Mouse (Mus musculus): ENCODE data around the gene Tpst1. TPM values are rescaled to one million over a fixed set of nuclear protein-coding genes. Genes with fewer than 3 reads are reported as not detected.

The Tpst1 gene
- polyA plus RNA-seq, 1 experiment from 2014 or later, result 28.7 TPM

DNA sequence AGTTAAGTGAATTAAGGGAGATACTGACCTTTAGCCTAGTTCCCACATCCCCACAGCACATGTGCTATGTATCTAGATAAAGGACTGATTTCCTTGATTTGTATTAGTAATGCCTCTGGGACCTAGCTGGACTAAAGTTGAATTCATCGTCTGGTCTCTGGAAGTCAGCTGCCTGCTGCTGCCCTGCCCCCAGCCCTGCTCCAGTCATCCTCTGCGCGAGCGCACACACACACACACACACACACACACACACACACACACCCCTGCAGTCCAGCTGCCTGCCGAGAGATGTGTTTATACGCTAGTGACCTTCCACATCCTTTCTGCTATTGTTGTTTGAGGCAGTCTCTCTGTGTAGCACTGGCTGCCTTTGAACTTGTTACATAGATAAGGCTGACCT lies 47.8 kb downstream of the Tpst1 start:
- Histone ChIP-seq H3K4me3 (ENCODE audit: low read depth, low read length) (no peak overlapping the region), H3K9ac (ENCODE audit: low read depth, low read length) (no peak overlapping the region), H3K27me3 (replicated peaks; ENCODE audit: control insufficient read depth, insufficient read depth, low read length) (no peaks in the 10 kb centered on the region), H3K4me2 (replicated peaks; ENCODE audit: low read depth) (no peak overlapping the region), H3K27ac (ENCODE audit: low read depth, low read length) (no peak overlapping the region), H3K9me3 (ENCODE audit: control insufficient read depth) (no peaks in the 10 kb centered on the region), H3K4me1 (replicated peaks; ENCODE audit: control insufficient read depth, insufficient read depth, low read length) (no peaks in the 10 kb centered on the region), H3K36me3 (ENCODE audit: control insufficient read depth, insufficient read depth) (no peaks in the 10 kb centered on the region)
- ATAC-seq, result peak; percentile 53
- 45% methylated on average over 6 of the region's 6 CpGs for WGBS
- no peak for TF ChIP-seq CTCF (IDR thresholded peaks at IDR 0.05; ENCODE audit: low read depth)

- Histone ChIP-seq H3K27me3 (replicated peaks; ENCODE audit: control insufficient read depth, insufficient read depth, low read length) (no peaks in the 10 kb centered on the region), H3K4me2 (replicated peaks; ENCODE audit: low read depth) (no peak overlapping the region), H3K9me3 (ENCODE audit: control insufficient read depth) (no peaks in the 10 kb centered on the region), H3K4me1 (replicated peaks; ENCODE audit: control insufficient read depth, insufficient read depth, low read length) (no peaks in the 10 kb centered on the region), H3K4me3 (ENCODE audit: low read depth, low read length) (no peak overlapping the region), H3K9ac (ENCODE audit: low read depth, low read length) (no peak overlapping the region), H3K36me3 (ENCODE audit: control insufficient read depth, insufficient read depth) (no peaks in the 10 kb centered on the region), H3K27ac (ENCODE audit: low read depth, low read length) (no peak overlapping the region)
- 76% methylated on average over 2 of the region's 2 CpGs for WGBS
- no peak for TF ChIP-seq CTCF (IDR thresholded peaks at IDR 0.05; ENCODE audit: low read depth)
- ATAC-seq, result no peak
Measured at GRCm38 (mm10) chr5:130122355-130122754, 49.2 kb downstream of the Tpst1 start.

- no peak overlapping the region for H3K27ac ChIP-seq (ENCODE audit: low read depth, low read length)
Measured at GRCm38 (mm10) chr5:130124271-130124670, 51.1 kb downstream of the Tpst1 start.

GRCm38 (mm10) chr5:130128686-130129523 lies 55.8 kb downstream of the Tpst1 start:
- H3K27ac ChIP-seq (ENCODE audit: low read depth, low read length), result no peak overlapping the region
- WGBS, result 73% methylated on average over 10 of the region's 11 CpGs
- H3K27me3 ChIP-seq (replicated peaks; ENCODE audit: control insufficient read depth, insufficient read depth, low read length), result no peaks in the 10 kb centered on the region
- H3K4me1 ChIP-seq (replicated peaks; ENCODE audit: control insufficient read depth, insufficient read depth, low read length), result no peaks in the 10 kb centered on the region
- H3K9ac ChIP-seq (ENCODE audit: low read depth, low read length), result no peak overlapping the region
- no peaks in the 10 kb centered on the region for H3K9me3 ChIP-seq (ENCODE audit: control insufficient read depth)
- TF ChIP-seq CTCF (IDR thresholded peaks at IDR 0.05; ENCODE audit: low read depth), result no peak
- H3K36me3 ChIP-seq (ENCODE audit: control insufficient read depth, insufficient read depth), result no peaks in the 10 kb centered on the region
- H3K4me2 ChIP-seq (replicated peaks; ENCODE audit: low read depth), result no peak overlapping the region
- no peak for ATAC-seq
- no peak overlapping the region for H3K4me3 ChIP-seq (ENCODE audit: low read depth, low read length)

More at GRCm38 (mm10) chr5:130124271-130124670, 51.1 kb downstream of the Tpst1 start:
- H3K4me3 ChIP-seq (ENCODE audit: low read depth, low read length), result no peak overlapping the region
- H3K36me3 ChIP-seq (ENCODE audit: control insufficient read depth, insufficient read depth), result no peaks in the 10 kb centered on the region
- no peak overlapping the region for H3K4me2 ChIP-seq (replicated peaks; ENCODE audit: low read depth)
- 74% methylated on average over 5 of the region's 5 CpGs for WGBS
- ATAC-seq, result no peak
- H3K4me1 ChIP-seq (replicated peaks; ENCODE audit: control insufficient read depth, insufficient read depth, low read length), result no peaks in the 10 kb centered on the region
- no peak overlapping the region for H3K9ac ChIP-seq (ENCODE audit: low read depth, low read length)
- H3K27me3 ChIP-seq (replicated peaks; ENCODE audit: control insufficient read depth, insufficient read depth, low read length), result no peaks in the 10 kb centered on the region
- TF ChIP-seq CTCF (IDR thresholded peaks at IDR 0.05; ENCODE audit: low read depth), result no peak
- no peaks in the 10 kb centered on the region for H3K9me3 ChIP-seq (ENCODE audit: control insufficient read depth)

GRCm38 (mm10) chr5:130129524-130129793 lies 56.3 kb downstream of the Tpst1 start:
- no peak for ATAC-seq
- H3K9me3 ChIP-seq (ENCODE audit: control insufficient read depth), result no peaks in the 10 kb centered on the region
- H3K27ac ChIP-seq (ENCODE audit: low read depth, low read length), result no peak overlapping the region
- no peak overlapping the region for H3K9ac ChIP-seq (ENCODE audit: low read depth, low read length)
- no peaks in the 10 kb centered on the region for H3K36me3 ChIP-seq (ENCODE audit: control insufficient read depth, insufficient read depth)
- no peak overlapping the region for H3K4me2 ChIP-seq (replicated peaks; ENCODE audit: low read depth)
- no peak for TF ChIP-seq CTCF (IDR thresholded peaks at IDR 0.05; ENCODE audit: low read depth)
- H3K4me3 ChIP-seq (ENCODE audit: low read depth, low read length), result no peak overlapping the region
- WGBS, result 86% methylated on average over 5 of the region's 5 CpGs
- no peaks in the 10 kb centered on the region for H3K4me1 ChIP-seq (replicated peaks; ENCODE audit: control insufficient read depth, insufficient read depth, low read length)
- no peaks in the 10 kb centered on the region for H3K27me3 ChIP-seq (replicated peaks; ENCODE audit: control insufficient read depth, insufficient read depth, low read length)

- no peaks in the 10 kb centered on the region for H3K4me1 ChIP-seq (replicated peaks; ENCODE audit: control insufficient read depth, insufficient read depth, low read length)
- no peak for TF ChIP-seq CTCF (IDR thresholded peaks at IDR 0.05; ENCODE audit: low read depth)
- no peak overlapping the region for H3K9ac ChIP-seq (ENCODE audit: low read depth, low read length)
- H3K36me3 ChIP-seq (ENCODE audit: control insufficient read depth, insufficient read depth), result no peaks in the 10 kb centered on the region
- H3K4me3 ChIP-seq (ENCODE audit: low read depth, low read length), result no peak overlapping the region
- H3K27ac ChIP-seq (ENCODE audit: low read depth, low read length), result no peak overlapping the region
- no peaks in the 10 kb centered on the region for H3K27me3 ChIP-seq (replicated peaks; ENCODE audit: control insufficient read depth, insufficient read depth, low read length)
- no peak overlapping the region for H3K4me2 ChIP-seq (replicated peaks; ENCODE audit: low read depth)
- ATAC-seq, result no peak
- 89% methylated on average over 13 of the region's 13 CpGs for WGBS
- no peaks in the 10 kb centered on the region for H3K9me3 ChIP-seq (ENCODE audit: control insufficient read depth)
Measured at GRCm38 (mm10) chr5:130136597-130136996, 63.5 kb downstream of the Tpst1 start.

Measured in intestine, postnatal 0 days (tissue).